Mouse (Mus musculus) myocyte (in vitro differentiated cells): ENCODE data around the gene Mgll. TPM values are rescaled to one million over a fixed set of nuclear protein-coding genes. Genes with fewer than 3 reads are reported as not detected.

Experiments used
- H3K27me3 ChIP-seq: one replicate; pipeline ENCODE4 v1.6.1; 2011; ENCODE audit not compliant: control insufficient read depth, insufficient read depth, insufficient read length
- H3K36me3 ChIP-seq: one replicate; pipeline ENCODE4 v1.6.1; 2011; ENCODE audit not compliant: control insufficient read depth, insufficient read depth
- H3K4me2 ChIP-seq: one replicate; pipeline ENCODE4 v1.6.1; 2011; ENCODE audit warnings: low read depth, control low read depth
- H3K4me3 ChIP-seq: one replicate; pipeline ENCODE4 v1.5.1; 2011; ENCODE audit warnings: mild to moderate bottlenecking, control low read depth, moderate library complexity
- H3K79me2 ChIP-seq: one replicate; pipeline ENCODE4 v1.6.1; 2011; ENCODE audit not compliant: control insufficient read depth, insufficient read depth
- H3ac ChIP-seq: one replicate; pipeline ENCODE4 v1.6.1; 2011; ENCODE audit not compliant: control insufficient read depth, insufficient read length
- CEBPB ChIP-seq: IDR thresholded peaks from 2 replicates; pipeline ENCODE4 v1.6.1; 2011; ENCODE audit warnings: mild to moderate bottlenecking, moderate library complexity; ENCODE audit not compliant: poor library complexity, insufficient read depth, severe bottlenecking
- E2F4 ChIP-seq: IDR thresholded peaks from one replicate; pipeline ENCODE4 v1.6.1; 2011; ENCODE audit warnings: mild to moderate bottlenecking, control low read depth, moderate library complexity; ENCODE audit not compliant: insufficient read depth
- MAX ChIP-seq: IDR thresholded peaks from one replicate; pipeline ENCODE4 v1.6.1; 2011; ENCODE audit warnings: low read depth, mild to moderate bottlenecking, control low read depth
- MYOD1 ChIP-seq, 3 experiments: IDR thresholded peaks; one replicate each; pipeline ENCODE4 v1.6.1; 2011; ENCODE audit warnings: control low read depth in 2 of 3, low read depth in 2 of 3, mild to moderate bottlenecking in 2 of 3, moderate library complexity in 1 of 3; ENCODE audit not compliant: insufficient read length in 2 of 3, control insufficient read depth in 1 of 3
- MYOG ChIP-seq, 3 experiments: IDR thresholded peaks; one replicate each; pipeline ENCODE4 v1.6.1; 2011; ENCODE audit warnings: control low read depth in 2 of 3, low read depth in 2 of 3, mild to moderate bottlenecking in 2 of 3; ENCODE audit not compliant: insufficient read length in 2 of 3, control insufficient read depth in 1 of 3, insufficient read depth in 1 of 3
- POLR2A ChIP-seq: IDR thresholded peaks from one replicate; pipeline ENCODE4 v1.6.1; 2011; ENCODE audit warnings: low read depth, mild to moderate bottlenecking, control low read depth, moderate library complexity; ENCODE audit not compliant: insufficient read length
- POLR2AphosphoS2 ChIP-seq: IDR thresholded peaks from one replicate; pipeline ENCODE4 v1.6.1; 2011; ENCODE audit warnings: low read depth, control low read depth; ENCODE audit not compliant: insufficient read length
- REST ChIP-seq: IDR thresholded peaks from one replicate; pipeline ENCODE4 v1.6.1; 2011; ENCODE audit warnings: mild to moderate bottlenecking, control low read depth, moderate library complexity; ENCODE audit not compliant: insufficient read depth, insufficient read length
- SRF ChIP-seq: IDR thresholded peaks from one replicate; pipeline ENCODE4 v1.6.1; 2011; ENCODE audit warnings: low read depth; ENCODE audit not compliant: control insufficient read depth, insufficient read length
- TCF12 ChIP-seq: IDR thresholded peaks from one replicate; pipeline ENCODE4 v1.6.1; 2011; ENCODE audit warnings: mild to moderate bottlenecking, control low read depth; ENCODE audit not compliant: poor library complexity, insufficient read depth, severe bottlenecking
- TCF3 ChIP-seq: IDR thresholded peaks from one replicate; pipeline ENCODE4 v1.6.1; 2011; ENCODE audit warnings: low read depth, control low read depth; ENCODE audit not compliant: insufficient read length
- USF1 ChIP-seq: IDR thresholded peaks from one replicate; pipeline ENCODE4 v1.6.1; 2011; ENCODE audit warnings: low read depth, mild to moderate bottlenecking, control low read depth, moderate library complexity
- polyA plus RNA-seq: library from polyadenylated mRNA; unstranded; fragments of >200 nt; fragmentation: generic; extraction: Trizol; gene quantifications from one replicate; pipeline ENCODE4 v1.2.1, GENCODE M21; 2012; ENCODE audit warnings: missing spikeins

Mgll gene
- polyA plus RNA-seq, 1 experiment = 4.7 TPM

DNA sequence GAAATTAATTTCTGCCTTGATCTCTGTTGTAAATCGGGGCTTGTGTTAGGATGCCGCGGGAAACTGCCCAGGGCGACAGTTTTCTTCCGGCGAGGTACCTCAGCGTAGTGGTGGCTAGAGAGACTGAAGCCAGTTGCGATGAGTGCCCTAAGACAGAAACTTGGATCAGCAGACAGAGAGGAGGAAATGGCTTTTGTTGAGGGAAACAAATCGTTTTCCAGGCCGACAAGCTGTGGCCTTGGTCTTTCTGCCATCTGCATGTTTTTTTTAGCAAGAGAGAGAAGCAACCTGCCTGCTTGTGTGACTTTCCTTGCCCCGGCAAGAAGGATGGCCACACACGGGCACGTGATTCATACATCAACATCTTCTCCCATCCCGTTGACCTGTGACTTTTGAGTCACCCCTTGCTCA lies 70.4 kb downstream of the Mgll start:
- no peaks in the 10 kb centered on the region for H3K79me2 ChIP-seq
- no peaks in the 10 kb centered on the region for H3K27me3 ChIP-seq
- no peaks in the 10 kb centered on the region for H3K36me3 ChIP-seq
- TF ChIP-seq MAX (no peak), SRF (no peak), TCF3 (no peak), USF1 (peak; percentile 10), TCF12 (no peak)
- no peak overlapping the region for H3ac ChIP-seq
- no peak overlapping the region for H3K4me3 ChIP-seq
- H3K4me2 ChIP-seq = no peak overlapping the region

- Histone ChIP-seq H3K4me2 (no peak overlapping the region), H3K27me3 (no peaks in the 10 kb centered on the region), H3K79me2 (no peaks in the 10 kb centered on the region), H3ac (no peak overlapping the region), H3K36me3 (no peaks in the 10 kb centered on the region), H3K4me3 (no peak overlapping the region)
- TF ChIP-seq CEBPB (no peak), POLR2A (no peak), MYOG (IDR thresholded peaks at IDR 0.05; ENCODE audit: control insufficient read depth in 1 of 3, insufficient read depth in 1 of 3, insufficient read length in 2 of 3, low read depth in 2 of 3) (no peak), MAX (no peak), REST (no peak), SRF (no peak), POLR2AphosphoS2 (no peak), USF1 (no peak), MYOD1 (IDR thresholded peaks at IDR 0.05; ENCODE audit: control insufficient read depth in 1 of 3, insufficient read length in 2 of 3, low read depth in 2 of 3) (no peak), TCF12 (no peak), E2F4 (no peak), TCF3 (no peak)
Observed at GRCm38 (mm10) chr6:88800191-88800590, 76.0 kb downstream of the Mgll start.

GRCm38 (mm10) chr6:88800735-88801134 lies 76.5 kb downstream of the Mgll start:
- no peak for TF ChIP-seq POLR2A
- no peak for TF ChIP-seq MAX
- TF ChIP-seq TCF3 = no peak
- TF ChIP-seq POLR2AphosphoS2 = no peak

DNA sequence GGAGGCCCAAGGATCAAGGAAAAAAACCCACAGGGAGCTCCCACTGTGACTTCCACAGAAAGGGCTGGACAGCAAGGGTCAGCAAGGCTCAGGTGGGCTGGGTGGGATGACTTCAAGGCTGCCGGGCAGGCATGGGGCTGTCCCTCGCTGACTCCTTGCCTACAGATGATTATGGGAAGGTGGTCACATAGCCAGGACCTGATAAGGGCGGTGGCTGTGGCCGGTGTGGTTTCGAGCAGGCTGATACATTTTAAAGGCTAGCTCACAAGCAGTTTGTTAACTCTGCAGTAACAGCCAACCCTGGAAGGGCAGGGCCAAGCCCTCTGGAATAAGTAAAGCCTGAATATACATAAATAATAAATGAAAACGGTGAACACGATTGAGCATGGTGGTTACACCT lies 78.8 kb downstream of the Mgll start:
- no peaks in the 10 kb centered on the region for H3K27me3 ChIP-seq
- H3K79me2 ChIP-seq = no peaks in the 10 kb centered on the region
- no peak overlapping the region for H3K4me2 ChIP-seq
- H3K4me3 ChIP-seq = no peak overlapping the region
- H3K36me3 ChIP-seq = no peaks in the 10 kb centered on the region
- H3ac ChIP-seq = no peak overlapping the region
- TF ChIP-seq MYOG (IDR thresholded peaks at IDR 0.05; ENCODE audit: control insufficient read depth in 1 of 3, insufficient read depth in 1 of 3, insufficient read length in 2 of 3, low read depth in 2 of 3) = no peak
- no peak for TF ChIP-seq E2F4
- no peak for TF ChIP-seq USF1
- TF ChIP-seq MAX = no peak
- TF ChIP-seq POLR2AphosphoS2 = no peak
- no peak for TF ChIP-seq TCF12
- TF ChIP-seq POLR2A = no peak
- no peak for TF ChIP-seq CEBPB
- TF ChIP-seq REST = no peak
- TF ChIP-seq SRF = no peak
- no peak for TF ChIP-seq TCF3
- TF ChIP-seq MYOD1 (IDR thresholded peaks at IDR 0.05; ENCODE audit: control insufficient read depth in 1 of 3, insufficient read length in 2 of 3, low read depth in 2 of 3) = no peak

More at GRCm38 (mm10) chr6:88800735-88801134, 76.5 kb downstream of the Mgll start:
- Histone ChIP-seq H3K36me3 (no peaks in the 10 kb centered on the region), H3K79me2 (no peaks in the 10 kb centered on the region), H3K4me2 (no peak overlapping the region), H3K27me3 (no peaks in the 10 kb centered on the region), H3ac (no peak overlapping the region), H3K4me3 (no peak overlapping the region)

DNA sequence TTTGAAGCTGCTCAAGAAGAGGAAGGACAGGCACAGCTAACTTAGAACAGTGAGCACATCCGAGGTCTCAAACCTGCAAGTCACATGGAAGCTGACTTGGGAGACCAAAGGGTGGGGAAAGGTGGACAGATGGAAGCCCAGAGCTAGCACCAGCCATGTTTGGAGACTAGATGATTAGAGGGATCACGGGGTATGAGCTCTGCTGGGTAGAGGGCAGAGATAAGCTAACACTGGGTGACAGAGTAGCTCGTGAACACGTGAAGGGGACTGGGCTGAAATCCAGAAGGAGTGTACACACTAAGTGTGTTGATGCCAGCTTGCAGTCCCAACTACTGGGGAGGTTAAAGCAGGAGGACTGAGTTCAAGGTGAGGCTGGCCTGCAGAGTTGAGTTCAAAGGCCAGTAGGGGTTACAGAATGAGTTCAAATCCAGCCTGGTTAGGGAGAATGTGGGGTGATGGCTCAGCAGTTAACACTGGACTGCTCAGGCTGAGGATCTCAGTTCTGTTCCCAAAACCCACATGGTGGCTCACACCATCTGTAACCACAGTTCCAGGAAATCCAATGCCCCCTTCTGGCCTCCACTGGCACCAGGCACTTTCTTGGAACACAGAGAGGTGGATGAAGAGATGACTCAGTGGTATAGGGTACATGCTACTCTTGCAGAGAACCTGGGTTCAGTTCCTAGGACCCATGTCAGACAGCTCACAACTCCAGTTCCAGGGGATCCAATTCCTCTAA lies 79.9 kb downstream of the Mgll start:
- Histone ChIP-seq H3K27me3 (no peaks in the 10 kb centered on the region), H3K79me2 (no peaks in the 10 kb centered on the region), H3K4me3 (no peak overlapping the region), H3ac (no peak overlapping the region), H3K4me2 (no peak overlapping the region), H3K36me3 (no peaks in the 10 kb centered on the region)
- TF ChIP-seq SRF (no peak), MYOD1 (IDR thresholded peaks at IDR 0.05; ENCODE audit: control insufficient read depth in 1 of 3, insufficient read length in 2 of 3, low read depth in 2 of 3) (no peak), POLR2A (no peak), MYOG (IDR thresholded peaks at IDR 0.05; ENCODE audit: control insufficient read depth in 1 of 3, insufficient read depth in 1 of 3, insufficient read length in 2 of 3, low read depth in 2 of 3) (no peak), TCF12 (no peak), CEBPB (no peak), USF1 (no peak), E2F4 (no peak), REST (no peak), TCF3 (no peak), POLR2AphosphoS2 (no peak)
